Mouse (Mus musculus) brain, embryonic 14.5 days (tissue): ENCODE measurements at regions not wholly inside any gene's neighbourhood (a gene's known extent, or its start where the extent isn't known, plus 50 kb on each side); places are given as distances from the start of the nearest gene placed in this dataset.
"Not testable (repeated sequence)": the region's sequence is repeated elsewhere in the genome, so short reads cannot be mapped to it uniquely, and the experiment has no call there.

Source experiments
- DNase-seq: peaks from one replicate; pipeline ENCODE4 v3.0.0-alpha.2; 2011; ENCODE audit warnings: low read depth
- CTCF ChIP-seq: fragments of 200-500 bp; IDR thresholded peaks from 2 replicates; pipeline ENCODE4 v1.5.1; 2012; ENCODE audit warnings: inconsistent platforms, mild to moderate bottlenecking, moderate library complexity, borderline replicate concordance; ENCODE audit not compliant: insufficient read depth, insufficient read length; ENCODE audit errors: extremely low read depth
- POLR2A ChIP-seq: fragments of 200-500 bp; IDR thresholded peaks from 2 replicates; pipeline ENCODE4 v1.6.1; 2012; ENCODE audit warnings: mild to moderate bottlenecking, inconsistent platforms, borderline replicate concordance; ENCODE audit not compliant: poor library complexity, insufficient read depth, insufficient read length, severe bottlenecking; ENCODE audit errors: extremely low read depth

- peak; percentile 50 for DNase-seq
- TF ChIP-seq POLR2A, result no peak
- no peak for TF ChIP-seq CTCF
These were observed 84.9 kb downstream of the Arl6ip6 start for GRCm38 (mm10) chr2:53276435-53276834.

DNA sequence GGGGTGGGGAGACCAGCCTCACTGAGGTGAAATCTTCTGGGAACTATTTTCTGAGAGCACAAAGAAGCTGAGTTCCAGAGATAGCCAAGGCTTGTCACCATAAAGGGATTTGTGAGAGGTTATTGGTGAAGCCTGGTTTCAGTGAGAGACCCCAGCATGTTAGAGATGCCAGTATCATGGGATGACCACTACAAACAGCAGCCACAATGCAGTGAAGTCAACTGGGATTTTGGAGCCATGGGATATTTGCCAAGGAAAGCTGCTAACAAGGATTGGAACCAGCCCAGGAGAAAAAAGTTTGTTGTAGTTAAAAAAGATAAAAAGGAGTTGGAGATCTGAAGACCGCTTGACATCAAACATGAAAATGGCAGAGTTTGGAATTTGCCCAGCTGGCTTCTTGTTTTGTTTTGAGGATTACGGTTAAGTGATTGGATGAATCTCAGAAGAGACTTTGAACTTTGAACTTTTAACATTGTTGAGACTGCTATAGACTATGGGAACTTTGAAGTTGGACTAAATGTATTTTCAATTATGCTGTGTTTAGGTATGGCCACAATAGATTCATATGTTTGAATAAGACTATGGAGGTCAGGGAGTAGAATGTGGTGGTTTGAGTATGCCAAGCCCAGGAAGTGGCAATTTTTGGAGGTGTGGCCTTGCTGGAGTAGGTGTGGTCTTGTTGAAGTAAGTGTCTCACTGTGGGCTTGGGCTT is 110.3 kb downstream of the Arl6ip6 start:
- TF ChIP-seq CTCF (no peak), POLR2A (no peak)
- DNase-seq, result peak; percentile 41

DNA sequence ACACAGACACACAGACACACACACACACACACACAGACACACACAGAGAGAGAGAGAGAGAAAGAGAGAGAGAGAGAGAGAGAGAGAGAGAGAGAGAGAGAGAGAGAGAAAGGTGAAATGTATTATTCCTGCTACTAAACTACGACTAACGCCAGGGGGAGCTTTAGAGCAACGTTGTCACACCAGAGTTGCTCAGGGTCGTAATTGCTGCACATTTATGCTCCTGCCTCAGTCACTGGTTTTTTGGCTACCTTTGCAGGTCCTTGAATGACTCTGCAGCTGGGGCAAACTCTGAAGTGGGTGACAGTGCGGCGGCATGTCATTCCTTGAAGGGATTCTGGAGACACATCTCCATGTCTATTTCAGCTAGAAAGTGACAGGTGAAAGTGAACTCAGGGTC is 139.2 kb downstream of the Arl6ip6 start:
- peak; percentile 79 for DNase-seq
- peak; percentile 64; the same call in 1 of the 2 replicates for TF ChIP-seq CTCF
- no peak for TF ChIP-seq POLR2A

DNA sequence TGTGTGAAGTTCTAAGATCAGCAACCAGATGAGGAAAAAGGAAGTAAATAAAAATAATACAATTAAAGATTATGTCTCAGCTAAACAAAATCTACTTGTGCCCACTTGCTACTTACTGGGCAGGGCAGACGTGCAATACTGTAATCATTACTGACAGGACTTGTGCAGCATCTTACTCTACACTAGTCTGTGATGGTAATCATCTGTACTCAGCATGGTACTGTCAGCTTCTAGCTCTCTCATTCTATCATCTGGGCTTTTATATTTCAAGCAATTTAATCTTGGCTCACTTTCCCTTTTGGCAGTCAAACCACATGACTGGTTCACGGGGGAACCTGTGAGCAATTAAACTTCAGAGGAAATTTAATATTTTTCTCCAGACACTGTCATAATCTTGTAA is 167.5 kb downstream of the Arl6ip6 start:
- DNase-seq, result peak; percentile 25
- TF ChIP-seq CTCF (no peak), POLR2A (no peak)

GRCm38 (mm10) chr2:53382348-53382747 is 190.8 kb downstream of the Arl6ip6 start:
- DNase-seq, result peak; percentile 92
- TF ChIP-seq POLR2A (no peak), CTCF (no peak)

DNA sequence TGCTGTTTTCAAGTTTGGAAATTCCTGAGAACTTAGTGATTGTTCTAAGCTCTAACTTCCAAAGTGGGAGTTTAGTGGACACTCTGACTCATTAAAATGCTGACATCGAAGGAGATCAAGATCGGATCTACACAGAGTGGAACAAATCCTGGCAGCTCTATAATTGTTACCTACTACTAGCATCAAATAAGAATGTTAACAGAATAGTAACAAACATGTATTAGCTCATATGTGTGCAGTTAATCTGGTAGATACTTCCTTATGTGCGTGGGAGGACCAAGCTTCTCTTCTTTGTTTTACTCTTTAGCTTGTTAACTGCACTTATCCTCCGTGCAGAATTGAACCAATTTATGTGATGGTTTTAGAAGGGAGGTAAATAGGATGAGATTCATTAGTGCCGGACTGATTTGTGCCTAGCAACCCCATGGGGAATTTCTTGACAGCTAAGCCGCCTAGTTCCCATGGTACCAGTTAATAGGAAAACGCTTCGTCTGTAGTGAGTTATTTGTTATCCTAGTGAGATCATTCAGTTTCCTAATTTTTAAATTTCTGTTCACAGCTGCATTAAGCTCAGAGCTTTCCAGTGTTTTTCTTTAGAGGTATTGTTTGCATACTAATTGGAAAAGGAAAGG is 193.1 kb downstream of the Arl6ip6 start:
- TF ChIP-seq CTCF, result no peak
- no peak for TF ChIP-seq POLR2A
- DNase-seq, result peak; percentile 93

DNA sequence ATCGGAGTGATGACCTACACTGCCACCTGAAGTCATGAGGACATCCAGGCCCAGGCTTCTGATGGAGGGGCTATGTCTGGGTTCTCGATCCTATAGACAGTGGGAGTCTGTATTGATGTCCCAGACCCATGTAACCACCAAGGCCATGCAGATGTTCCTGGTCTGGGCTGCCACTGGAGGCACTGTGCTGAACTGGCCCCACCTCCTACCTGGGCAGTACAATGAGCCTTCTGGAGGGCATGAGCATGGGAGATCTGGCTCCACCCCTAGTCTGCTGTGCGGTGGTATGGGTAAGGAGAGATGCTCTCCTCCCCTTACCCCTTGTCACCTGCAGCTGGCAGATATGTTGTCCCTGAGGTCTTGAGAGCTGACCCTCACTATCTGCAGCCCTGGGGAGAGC is 197.1 kb downstream of the Arl6ip6 start:
- DNase-seq, result no peak
- TF ChIP-seq POLR2A, result no peak
- TF ChIP-seq CTCF, result no peak

DNA sequence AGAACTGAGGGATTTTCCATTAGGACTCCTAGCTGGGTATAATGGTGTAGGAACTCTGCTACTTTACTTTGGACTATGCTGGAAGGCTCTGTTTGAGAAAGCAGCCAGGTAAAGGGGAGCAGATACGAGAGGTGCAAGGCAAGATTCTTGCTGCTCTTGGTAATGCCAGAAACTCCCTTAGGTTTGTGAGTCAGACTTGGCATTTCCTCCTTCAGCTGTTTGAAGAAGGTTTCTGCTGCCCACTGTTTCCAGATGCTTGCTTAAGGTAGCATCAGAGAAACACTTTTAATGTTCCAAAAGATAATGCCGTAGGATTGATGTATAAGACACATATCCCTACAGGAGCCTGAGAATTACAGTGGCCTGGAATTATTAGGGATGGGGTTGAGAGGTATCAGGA is 222.9 kb downstream of the Arl6ip6 start:
- no peak for TF ChIP-seq POLR2A
- TF ChIP-seq CTCF, result no peak
- DNase-seq, result no peak

- TF ChIP-seq POLR2A (no peak), CTCF (no peak)
- peak; percentile 97 for DNase-seq
These were observed 245.7 kb downstream of the Arl6ip6 start for GRCm38 (mm10) chr2:53437046-53437815.

DNA sequence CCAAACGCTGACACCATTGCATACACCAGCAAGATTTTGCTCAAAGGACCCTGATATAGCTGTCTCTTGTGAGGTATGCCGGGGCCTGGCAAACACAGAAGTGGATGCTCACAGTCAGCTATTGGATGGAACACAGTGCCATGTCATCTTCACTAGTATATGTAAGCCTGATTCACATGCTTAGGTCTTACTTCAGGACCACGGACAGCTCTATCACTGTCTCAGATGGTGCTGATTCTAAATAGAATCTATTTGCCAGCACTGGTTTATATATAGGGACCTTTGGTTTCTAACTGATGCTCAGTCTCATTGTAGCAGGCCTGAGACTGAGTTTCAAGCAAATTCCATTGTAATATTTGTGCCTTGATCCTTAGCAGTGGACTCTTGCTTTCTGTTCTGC is 248.8 kb downstream of the Arl6ip6 start:
- peak; percentile 66 for DNase-seq

DNA sequence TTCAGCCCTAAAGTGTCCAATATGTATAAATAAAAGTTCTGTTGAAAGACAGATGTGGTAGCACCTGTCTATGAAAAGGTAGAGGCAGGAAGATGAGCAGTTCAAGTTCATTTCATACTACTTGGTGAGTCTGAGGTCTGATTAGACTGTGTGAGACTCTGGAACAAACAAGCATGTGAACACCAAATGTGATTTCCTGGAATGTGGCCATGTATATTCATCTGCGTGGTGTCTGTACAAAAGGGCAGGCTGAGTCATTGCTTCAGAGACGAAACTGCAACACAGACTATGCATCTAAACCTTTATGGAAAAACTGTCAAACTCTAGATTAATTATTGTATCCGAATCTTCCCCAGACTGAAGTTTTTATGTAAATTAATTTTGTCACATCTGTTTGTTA is 268.7 kb downstream of the Arl6ip6 start:
- no peak for TF ChIP-seq POLR2A
- TF ChIP-seq CTCF, result no peak
- DNase-seq, result peak; percentile 70

- no peak for TF ChIP-seq POLR2A
- DNase-seq, result no peak
These were observed 282.9 kb downstream of the Arl6ip6 start for GRCm38 (mm10) chr2:53474455-53474854.

DNA sequence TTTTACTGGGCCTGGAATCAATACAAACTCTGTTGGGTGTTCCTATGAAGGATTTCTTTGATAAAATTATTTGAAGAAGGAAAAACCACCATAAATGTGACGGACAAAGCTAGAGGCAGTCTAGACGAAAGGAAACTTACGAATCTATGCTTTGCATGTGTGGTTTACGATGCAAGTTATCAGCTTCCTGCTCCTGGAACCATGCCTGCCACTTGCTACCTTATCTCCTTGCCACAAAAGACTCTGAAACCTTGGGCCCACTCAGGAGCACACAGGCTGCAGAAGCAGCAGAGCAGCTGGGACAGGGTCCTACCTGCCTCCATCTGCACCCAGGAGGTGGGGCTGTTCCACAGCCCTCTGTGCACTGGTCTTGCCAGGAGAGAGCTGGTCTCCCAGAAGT is 287.5 kb downstream of the Arl6ip6 start:
- DNase-seq, result not testable (repeated sequence)

GRCm38 (mm10) chr2:53488301-53488700 is 296.8 kb downstream of the Arl6ip6 start:
- peak; percentile 60 for DNase-seq
- TF ChIP-seq POLR2A (no peak), CTCF (no peak)

GRCm38 (mm10) chr2:53490805-53491585 is 299.5 kb downstream of the Arl6ip6 start:
- DNase-seq, result peak; percentile 24
- TF ChIP-seq POLR2A (no peak), CTCF (no peak)
